Mouse (Mus musculus): ENCODE data around the gene Scn4b.
A peak's percentile ranks its signal among the peaks of the same experiment; 100 is the strongest.

Gene Scn4b

DNA sequence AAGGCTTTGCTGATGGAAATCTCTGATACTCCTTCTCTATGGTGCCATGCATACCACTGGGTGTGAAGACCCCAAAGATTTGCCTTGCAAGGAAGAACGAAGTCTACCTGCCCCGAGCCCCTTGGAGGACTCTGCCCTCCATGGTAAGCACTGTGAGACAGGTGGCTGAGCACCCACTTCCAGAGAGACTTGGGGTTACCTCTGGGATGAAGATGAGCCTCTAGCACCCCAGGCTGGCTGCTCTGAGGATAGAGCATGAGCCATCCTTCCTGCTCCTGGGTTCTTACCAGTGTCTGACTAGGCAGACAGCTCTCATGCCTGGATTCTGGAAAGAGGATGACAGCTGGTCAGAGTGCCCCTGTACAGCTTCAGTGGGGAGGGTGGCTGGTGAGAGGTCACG lies 8.1 kb upstream of the Scn4b start:
- DNase-seq = no peak

DNA sequence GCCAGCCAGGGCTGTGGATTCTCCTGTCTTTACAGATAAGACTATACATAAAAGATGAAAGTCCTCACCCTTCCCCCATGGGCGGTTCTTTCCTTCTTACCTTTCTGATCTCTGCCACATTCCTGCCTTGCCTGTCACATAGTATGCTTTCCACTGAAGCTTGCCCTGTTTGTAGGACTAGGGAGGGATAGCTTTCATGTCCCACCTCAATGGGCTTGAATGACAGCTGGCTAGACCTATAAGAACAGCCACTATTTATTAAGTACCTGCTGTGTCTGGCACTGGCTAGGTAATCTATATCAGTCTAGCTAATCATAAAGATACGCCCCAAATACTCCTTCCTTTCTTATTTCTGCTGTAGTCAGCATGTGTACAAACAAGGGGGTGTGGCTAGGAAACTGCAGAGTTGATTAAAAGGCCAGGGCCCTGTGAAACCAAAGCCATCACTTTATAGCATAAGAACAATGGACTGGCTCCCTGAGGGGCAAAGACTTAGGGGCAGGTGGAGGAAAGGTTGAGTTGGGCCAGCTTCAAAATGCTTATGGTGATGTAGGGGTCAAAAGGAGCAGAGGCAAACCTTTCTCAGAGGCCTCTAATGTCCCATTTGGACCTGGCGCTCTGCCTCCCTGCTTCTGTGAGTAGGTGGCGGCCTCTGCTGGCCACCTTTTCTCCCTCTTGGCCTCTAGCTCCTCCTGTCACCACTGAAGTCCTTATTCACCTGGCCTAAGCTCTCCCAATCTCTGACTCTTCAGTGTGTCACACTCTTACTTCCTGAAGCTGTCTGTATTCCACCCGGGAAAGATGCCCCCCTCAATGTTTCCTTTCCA lies 4.5 kb upstream of the Scn4b start:
- DNase-seq = peak; percentile 76

- no peak for DNase-seq
Measured at GRCm38 (mm10) chr9:45136442-45137169, 1.6 kb upstream of the Scn4b start.

DNA sequence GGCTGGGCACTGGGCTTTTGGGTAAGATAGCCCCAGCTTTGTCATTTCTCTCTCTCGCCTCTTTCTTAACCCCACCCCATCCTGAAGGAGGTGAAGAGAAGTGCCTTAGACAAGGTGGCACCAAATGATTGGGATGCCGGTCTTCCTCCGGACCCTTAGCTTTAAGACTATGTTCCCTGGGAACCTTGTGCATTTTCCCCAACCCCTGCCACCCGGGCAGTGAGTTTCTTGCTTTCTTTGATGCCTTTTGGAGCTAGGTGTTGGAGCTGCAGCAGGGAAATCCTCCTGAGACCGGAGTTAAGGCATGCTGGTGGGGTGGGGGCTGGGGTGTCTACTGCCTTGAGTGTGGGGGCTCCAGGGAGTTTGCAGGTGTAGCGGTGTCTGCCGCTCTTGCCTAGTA lies 887 bp downstream of the Scn4b start:
- no peak for DNase-seq

DNA sequence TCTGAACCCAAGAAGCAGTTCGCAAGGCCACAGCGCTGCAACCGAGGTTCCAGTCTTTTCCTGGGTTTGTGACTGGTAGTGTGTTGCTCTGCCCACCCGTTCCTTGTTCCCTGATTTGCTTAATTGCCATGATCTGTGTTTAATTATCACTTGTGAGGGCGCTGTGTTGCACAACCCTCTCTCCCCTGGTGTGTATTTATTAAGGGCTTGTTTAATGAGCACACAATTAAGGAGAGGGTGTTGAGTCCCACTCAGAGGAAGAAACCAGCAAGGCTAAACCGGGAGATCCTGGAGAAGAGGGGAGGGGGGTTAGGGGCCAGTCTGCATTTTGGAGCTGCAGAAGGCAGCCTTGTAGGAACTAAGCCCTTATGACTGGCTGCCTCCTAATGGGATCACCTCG lies 2.8 kb downstream of the Scn4b start:
- DNase-seq = no peak

DNA sequence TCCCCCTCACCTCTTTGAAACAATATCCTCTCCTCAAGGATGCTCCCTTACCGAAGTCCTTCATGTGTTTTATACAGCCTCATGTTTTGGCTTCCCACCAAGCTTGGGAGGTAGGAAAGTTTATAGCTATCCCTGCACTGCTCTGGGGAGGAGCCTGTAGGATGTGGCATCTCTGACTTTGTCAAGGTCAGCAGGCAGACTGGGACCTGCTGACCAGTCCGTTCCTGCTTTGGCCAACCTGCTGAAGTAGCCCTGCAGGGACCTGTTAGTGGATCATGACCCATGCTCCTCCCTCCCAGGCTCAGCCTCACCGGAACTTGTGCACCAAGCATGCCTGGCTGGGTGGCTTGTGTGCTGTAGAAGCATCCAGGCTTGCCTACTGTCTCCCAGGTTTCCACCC lies 4.5 kb downstream of the Scn4b start:
- peak; percentile 68 for DNase-seq

DNA sequence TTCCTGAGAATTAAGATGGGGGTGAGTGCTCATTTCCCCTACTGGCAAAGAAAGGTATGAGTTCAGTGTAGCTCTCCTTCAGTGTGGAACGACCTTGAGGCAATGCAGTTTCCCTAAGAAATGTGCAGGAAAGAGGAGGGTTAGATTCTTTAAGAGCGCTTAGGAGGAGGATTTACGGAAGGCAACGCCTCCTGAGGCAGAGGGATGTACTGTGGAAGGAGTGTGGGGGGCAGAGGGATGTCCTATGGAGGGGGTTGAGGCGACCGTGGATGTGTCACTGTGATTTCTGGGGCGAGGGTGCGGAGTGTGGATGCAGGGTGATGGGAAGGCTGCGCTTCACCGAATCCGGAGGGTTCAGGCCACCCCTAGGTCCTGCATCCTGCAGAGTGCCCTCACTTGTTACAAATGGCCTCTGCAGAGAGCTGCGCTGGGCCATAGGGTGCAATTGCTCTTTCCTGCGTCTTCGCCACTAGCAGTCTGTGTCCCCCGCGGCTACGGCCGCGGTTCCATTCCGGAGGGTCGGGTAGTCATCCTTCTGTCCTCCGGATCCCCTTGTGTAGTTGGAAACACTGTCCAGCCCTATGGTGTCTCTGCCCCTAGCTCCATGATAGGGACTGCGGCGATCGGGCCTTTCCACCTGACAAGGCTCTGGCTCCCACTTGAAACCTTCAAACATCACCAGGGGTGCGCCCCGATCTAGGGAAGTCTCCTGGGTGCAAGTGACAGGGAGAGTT lies 7.5 kb downstream of the Scn4b start:
- DNase-seq = no peak

GRCm38 (mm10) chr9:45146267-45146597 lies 8.0 kb downstream of the Scn4b start:
- peak; percentile 74 for DNase-seq

GRCm38 (mm10) chr9:45150933-45151332 lies 12.7 kb downstream of the Scn4b start:
- DNase-seq = no peak

DNA sequence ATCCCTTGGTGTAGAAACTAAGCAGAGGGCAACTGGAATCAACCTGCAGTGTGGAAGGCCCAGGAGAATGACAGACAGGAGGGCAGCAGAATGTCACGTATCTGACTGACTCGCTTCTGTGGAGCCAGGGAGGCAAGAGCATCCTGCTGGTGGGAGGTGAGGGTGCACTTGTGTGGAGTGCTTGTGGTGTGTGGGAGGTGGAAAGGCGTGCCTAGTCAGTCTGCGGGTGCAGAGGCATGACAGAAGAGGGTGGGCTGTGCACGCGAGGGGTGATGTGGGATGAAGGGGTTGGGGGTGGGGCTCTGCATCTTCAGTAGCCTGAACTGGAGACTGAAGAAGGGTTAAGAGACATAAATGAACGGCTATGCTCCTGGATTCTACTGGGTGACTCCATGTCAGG lies 15.2 kb downstream of the Scn4b start:
- no peak for DNase-seq

GRCm38 (mm10) chr9:45167903-45168302 lies 29.7 kb downstream of the Scn4b start:
- DNase-seq = no peak

- no peak for DNase-seq
Measured at GRCm38 (mm10) chr9:45170150-45170549, 32.0 kb downstream of the Scn4b start.

GRCm38 (mm10) chr9:45171073-45171610 lies 32.9 kb downstream of the Scn4b start:
- DNase-seq = no peak

DNA sequence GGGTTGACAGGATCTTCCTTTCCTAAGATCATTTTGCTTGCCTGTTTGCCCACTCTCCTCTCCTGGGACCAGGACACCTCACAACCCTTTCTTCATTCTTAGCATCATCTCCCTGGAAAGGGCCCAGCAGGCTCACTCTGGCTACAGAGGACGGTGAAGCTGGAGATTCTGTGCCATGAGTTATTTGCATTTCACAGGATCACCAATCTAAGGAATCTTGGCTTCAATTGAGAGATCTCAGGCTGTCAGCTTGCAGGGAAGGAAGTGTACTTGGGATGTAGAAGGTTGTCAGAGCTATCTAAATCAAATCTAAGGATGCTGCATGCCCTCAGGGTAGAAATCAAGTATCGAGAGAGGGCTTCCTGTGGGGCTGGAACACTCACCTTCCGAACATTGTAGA lies 35.3 kb downstream of the Scn4b start:
- no peak for DNase-seq

DNA sequence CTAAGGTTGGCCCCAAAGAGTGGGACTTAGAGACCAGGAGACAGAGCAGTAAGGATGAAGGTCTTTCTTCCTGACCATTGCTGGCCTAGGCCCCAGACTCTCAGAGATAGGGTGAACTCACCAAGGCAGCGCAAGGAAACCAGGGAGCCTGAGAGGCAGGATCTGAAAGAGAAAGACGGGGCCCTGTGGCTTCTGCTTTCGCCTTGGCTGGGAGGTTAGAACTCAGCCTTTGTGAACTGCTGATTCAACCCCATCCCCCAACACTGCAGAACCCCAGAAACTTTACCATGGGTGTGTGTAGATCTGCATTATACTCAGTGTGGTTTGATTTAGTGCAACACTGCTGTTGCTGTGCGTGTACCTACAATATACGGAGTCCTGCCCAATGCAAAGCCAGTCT lies 41.1 kb downstream of the Scn4b start:
- no peak for DNase-seq

DNA sequence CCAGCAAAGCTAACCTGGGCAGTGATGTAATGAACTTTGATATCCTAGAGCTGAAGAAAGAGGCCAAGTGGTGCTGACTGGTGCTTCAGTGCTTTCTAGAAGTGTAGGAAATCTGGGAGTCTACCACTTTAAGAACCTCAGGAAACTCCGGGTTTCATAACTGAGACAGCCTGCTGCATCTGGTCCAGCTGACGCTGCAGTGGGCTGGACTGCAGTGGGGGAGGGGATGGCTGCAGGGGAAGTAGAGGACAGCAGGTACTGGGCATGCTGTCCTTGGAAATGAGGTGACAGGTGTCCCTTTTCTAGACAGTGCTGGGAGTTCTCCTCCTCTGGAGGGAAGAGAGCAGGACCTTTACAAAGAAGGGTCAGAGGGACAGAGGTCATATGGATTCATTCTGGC lies 43.6 kb downstream of the Scn4b start, which contains the start of gene BC049352:
TSS of gene BC049352 (plus strand) at position 238 of the 400 bp plus-strand sequence.
- peak; percentile 48 for DNase-seq

DNA sequence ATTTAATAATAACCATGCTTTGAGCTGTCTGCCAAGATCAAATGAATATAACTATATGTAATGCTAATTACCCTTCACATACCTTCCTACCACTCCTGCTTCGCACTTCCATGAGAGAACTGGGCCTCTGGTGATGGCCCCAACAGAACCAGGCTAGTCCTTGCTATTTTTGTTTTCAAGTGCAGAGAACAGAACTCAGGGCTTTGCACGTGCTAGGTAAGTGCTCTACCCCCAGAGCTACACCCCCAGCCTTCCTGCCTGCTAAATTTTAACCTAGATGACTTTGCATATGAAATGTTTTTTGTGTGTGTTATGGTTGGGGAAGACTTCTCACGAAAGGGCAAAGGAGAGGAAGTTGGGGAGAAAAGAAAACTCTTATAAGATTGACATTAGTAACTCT lies 44.3 kb downstream of the Scn4b start:
- DNase-seq = no peak

DNA sequence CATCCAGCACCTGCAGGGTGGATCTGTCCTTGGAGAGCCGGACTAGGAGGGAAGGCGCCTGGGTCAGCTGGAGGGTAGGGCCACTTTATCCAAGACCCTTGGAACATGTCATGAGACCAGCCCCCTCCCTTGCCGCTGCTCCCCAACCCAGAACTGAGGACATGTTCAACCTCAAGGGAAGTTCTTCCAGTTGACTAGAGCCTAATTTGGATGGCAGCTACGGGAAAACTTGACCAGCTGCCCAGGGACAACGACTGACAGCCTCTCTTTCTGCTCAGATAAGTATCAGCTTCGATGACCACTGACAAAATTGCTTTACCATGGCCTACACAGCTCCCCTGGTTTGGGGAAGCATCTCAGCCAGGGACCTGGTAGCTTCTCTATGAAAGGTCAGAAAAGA lies 45.1 kb downstream of the Scn4b start:
- DNase-seq = no peak

GRCm38 (mm10) chr9:45185250-45185649 lies 47.1 kb downstream of the Scn4b start:
- no peak for DNase-seq

DNA sequence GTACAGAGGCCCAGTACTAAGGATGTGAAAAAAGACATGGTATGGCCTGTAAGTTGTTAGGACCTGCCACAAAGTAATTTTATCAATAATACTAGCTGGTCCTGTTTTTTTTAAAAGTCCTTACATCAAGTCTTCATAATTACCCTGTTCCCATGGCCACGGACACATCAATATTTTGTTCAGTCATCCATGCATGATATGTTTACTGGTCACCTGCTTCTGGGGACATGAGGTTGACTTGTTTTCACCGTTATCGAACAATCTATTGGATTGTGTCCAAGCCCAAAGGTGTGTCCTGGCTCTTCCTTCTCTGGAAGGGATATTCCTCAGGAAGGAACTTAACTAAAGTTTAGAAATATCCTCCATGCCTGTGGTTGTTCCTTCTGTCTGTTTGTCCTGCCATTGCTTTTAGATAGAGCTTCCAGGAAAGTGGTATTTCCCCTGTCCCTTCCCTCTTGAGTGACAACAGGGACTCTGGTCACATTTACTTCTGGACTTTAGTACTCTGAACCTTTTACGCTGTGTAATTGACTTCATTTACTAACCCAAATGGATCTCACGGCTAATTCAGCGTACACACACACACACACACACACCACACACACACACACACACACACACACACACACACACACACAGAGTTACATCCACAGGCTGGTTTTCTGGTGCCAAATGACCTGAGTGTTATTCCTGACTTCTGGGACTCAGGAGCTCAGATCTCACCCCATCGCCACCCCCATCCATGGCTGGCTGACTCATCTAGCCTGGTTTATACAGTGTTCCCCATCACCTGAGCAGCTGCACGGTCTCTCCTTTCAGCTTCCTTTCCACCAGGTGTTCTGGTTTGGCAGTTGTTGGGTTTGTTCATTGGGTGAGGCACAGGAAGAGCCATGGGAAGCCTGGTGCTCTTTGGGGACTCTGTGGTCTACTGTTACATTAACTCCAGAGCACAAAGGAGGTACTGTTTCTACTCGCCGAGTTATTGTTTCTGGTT lies 50.7 kb downstream of the Scn4b start:
- DNase-seq = no peak

- DNase-seq = no peak
Measured at GRCm38 (mm10) chr9:45189661-45190174, 51.5 kb downstream of the Scn4b start.

DNA sequence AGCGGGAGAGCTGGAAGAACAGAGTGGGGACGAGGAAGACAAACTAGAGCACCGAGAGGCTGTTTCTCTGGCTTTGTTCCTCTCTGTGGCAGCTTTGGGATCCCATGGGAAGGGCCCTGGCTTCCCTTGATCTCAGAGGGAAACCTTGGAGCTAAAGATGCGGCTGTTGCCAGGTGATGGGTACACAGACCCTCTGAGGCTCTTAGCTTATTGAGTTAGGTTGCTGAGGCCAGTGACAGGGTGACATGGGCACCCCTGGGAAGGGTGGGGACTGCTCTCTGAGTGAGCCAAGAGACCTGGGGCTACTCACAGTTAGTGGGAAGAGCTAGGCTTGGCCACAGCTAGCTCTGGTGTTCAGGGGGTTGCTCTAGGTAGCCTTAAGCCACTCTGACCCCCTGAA lies 57.3 kb downstream of the Scn4b start:
- no peak for DNase-seq
